Mouse (Mus musculus): Measurements from ENCODE around the gene Insyn1.

Insyn1 gene

GRCm38 (mm10) chr9:58487076-58487475, 1.3 kb upstream of the Insyn1 start:
- peak; percentile 78 for DNase-seq (ENCODE audit: low read depth, low spot score)

GRCm38 (mm10) chr9:58489133-58489864, 896 bp downstream of the Insyn1 start:
- DNase-seq (ENCODE audit: low read depth, low spot score) = no peak

DNA sequence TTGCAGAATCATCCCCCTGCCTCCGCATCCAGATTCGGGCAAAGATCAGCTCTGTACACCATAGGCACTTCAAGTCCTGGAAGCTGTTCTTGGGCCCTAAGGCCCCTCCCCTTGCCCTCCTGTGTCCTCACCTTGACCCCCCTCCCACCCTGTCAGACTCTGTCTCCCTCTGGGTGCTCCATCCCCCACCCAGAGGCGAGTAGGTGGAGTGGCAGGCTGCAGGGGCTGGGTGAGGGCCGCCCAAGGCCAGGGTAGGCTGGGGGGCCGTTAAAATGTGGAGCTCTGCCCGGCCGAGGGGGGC, 1.4 kb downstream of the Insyn1 start:
- peak; percentile 55 for DNase-seq (ENCODE audit: low read depth, low spot score)

DNA sequence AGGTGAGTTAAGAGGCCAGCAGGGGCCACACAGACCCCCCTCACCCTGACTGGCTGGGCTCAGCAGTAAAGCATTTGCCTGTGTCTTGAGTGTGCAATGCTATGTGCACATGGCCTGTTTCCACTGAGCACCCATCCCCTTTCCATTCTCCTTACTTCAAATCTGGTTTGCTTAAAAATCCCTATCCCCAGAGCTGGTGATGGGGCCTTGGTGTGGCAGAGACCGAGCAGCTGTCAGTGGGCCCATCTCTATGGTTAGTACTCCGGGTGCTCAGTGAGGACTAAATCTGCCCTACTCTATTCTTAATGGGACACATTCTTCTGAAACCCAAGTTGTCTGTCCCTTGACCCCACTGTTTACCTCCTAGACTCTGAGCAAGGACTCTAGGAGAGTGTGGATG, 2.0 kb downstream of the Insyn1 start:
- DNase-seq (ENCODE audit: low read depth, low spot score) = no peak

DNA sequence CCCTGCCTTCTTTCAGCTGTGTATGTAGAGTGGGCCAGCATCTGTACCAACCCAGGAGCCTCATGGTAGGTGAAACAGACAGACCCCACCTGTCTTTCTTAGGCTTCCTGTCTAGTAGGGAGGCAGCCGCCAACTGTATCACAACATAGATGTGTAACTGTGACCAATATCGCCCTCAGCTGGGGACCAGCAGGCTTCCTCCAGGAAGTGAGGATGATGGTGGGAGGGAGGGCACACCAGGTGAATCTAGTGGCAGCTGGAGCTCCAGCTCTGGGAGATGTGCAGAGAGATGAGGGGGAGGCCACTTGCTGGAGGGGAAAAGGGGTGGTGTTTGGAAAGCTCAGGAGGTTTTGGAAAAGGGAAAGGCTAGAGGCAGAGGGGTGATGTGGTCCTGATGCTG, 6.6 kb downstream of the Insyn1 start:
- DNase-seq (ENCODE audit: low read depth, low spot score) = peak; percentile 22

GRCm38 (mm10) chr9:58496470-58497182, 8.2 kb downstream of the Insyn1 start:
- peak; percentile 22 for DNase-seq (ENCODE audit: low read depth, low spot score)

GRCm38 (mm10) chr9:58497942-58498341, 9.5 kb downstream of the Insyn1 start:
- no peak for DNase-seq (ENCODE audit: low read depth, low spot score)

DNA sequence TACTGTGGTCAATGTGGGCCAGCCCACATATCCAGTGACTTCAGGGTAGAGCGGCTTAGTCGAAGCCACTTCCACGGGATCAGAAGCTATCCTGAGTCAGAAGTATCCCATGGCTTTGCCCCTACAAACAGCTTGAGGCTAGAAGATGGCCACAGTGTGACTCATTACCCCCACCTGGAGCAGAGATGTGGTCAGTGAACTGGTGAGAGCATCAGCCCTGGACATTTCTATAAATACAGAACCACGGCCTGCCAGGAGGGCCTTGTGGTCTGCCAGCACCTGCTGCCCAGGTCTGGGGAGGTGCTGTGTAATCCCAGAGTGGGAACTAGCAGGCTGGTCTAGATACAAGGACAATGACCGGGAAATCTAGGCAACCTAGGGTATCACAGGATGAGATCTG, 12.5 kb downstream of the Insyn1 start:
- DNase-seq (ENCODE audit: low read depth, low spot score) = no peak

DNA sequence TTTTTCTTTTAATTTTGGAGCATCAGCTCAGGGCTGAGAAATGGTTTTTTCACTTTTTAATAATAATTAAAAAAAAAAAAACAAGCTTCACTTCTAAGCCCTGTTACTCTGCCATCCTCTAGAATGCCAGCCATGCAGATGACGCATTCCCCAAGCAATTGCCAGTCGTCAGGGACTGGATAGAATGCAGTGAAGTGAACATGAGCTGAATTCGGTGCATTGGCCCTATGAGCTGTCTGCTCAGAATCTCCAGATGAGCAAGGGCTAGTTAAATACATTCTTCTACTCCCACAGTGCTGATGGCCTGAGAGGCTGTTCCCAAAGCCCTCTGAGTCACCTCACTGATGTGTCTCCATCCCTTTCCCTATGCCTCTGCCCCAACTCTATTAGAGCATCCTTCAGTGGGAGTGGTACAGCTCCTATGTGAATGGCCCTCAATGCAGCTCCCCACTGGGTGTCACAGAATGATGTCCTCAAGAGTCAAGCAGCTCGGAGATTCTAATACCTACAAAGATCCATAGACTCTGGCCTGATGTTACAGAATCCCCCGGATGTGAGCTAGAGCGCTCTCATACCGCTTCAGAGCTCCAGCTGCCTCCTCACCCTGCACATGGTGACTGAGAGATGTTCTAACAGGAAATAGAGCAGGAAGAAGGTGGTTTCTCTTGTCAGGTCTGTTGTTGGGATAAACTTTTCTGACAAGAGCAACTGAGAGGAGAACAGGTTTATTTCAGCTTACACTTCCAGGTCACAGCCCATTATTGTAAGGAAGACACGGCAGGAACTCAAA, 19.0 kb downstream of the Insyn1 start:
- no peak for DNase-seq (ENCODE audit: low read depth, low spot score)

- no peak for DNase-seq (ENCODE audit: low read depth, low spot score)
These were observed 22.0 kb downstream of the Insyn1 start for GRCm38 (mm10) chr9:58510452-58510851.

GRCm38 (mm10) chr9:58513749-58514148, 25.3 kb downstream of the Insyn1 start:
- no peak for DNase-seq (ENCODE audit: low read depth, low spot score)

DNA sequence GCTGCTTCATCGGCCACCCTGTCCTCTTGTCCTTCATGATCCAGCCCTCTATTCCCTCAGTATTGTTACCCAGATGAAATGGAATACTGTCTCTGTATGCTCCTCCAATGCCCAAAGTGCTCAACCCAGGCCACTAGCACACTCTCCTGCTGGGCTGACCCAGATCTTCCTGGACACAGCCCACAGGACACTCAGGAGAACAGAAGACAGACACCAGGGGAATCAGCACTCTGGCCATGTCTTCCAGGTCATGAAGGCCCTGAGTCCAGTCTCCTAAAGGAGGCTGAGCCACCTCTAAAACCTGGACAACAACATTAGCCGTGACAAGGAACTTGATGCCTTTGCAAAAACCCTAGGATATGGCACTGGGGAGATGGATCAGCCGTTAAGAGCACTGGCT, 28.1 kb downstream of the Insyn1 start:
- DNase-seq (ENCODE audit: low read depth, low spot score) = no peak

DNA sequence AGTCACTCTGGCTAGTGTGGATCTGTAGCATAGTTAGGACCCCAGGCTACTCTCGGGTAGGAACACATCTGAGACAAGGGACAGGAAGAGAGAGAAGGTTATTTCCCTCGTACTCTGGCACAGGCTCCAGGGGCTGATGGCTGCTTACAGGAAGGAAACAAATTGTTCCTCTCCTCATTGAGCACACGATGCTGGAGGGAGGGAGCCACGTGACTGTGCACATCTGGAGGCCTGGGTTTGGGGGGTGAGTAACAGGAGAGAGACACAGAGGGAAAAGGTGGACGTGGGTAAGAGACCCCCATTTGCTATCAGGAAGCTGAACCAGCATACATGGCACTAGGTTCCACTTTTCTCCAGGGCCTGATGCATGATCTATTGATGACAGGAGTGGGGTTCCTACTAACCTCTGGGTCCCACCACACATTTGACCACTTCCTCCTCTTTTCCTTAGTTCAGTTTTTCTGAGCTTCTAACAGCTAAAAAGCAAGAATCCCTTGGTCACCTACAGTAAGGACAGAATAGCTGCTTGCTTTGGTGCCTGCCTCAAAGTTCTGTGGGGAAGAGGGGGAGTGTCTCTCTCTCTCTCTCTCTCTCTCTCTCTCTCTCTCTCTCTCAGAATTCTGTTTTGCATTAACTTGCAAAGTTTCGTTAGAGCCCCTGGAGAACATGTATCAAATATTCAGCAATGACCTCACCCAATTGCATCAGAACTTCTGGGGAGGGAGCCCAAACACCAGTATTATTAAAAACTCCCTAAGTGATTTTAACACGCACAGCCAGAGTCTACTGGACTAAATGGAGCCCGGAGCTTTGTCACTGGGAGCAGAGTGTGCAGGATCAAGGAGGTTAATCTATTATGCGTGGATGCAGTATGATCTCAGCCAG, 29.7 kb downstream of the Insyn1 start:
- DNase-seq (ENCODE audit: low read depth, low spot score) = no peak

GRCm38 (mm10) chr9:58519953-58520352, 31.6 kb downstream of the Insyn1 start:
- DNase-seq (ENCODE audit: low read depth, low spot score) = no peak

DNA sequence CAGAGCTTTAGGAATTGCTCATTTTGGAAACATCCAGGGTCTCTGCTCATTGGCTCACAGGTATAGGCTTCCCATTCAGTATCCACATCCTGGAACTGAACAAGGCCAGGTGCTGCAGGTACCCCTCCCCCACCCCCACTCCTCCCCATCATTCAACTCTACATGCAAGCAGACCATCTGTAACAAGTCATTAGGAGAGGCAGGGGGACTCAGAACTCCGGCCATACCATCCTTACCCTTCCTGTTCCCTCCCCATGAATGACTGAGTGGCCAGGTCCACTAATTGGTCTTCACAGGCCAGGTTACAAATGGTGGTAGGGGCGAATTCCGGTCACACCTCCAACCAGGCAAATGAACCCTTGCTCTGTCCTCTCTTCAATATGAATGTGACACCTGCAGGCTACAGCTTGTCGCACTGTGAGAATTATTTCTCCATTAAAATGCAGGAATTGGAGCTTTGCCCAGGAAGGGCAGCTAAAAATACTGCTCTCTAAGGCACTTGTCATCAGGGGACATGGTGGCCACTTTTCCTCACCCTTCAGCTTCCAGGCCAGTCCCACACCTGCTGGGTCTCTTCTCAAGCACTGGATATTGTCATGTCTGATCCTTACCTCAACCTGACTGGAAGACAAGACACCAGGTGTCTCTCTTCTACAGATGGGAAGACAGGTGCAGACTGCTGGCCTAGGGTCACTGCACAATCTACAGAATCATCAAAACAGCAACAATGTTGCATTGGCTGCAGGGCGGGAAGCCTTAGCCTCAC, 32.6 kb downstream of the Insyn1 start:
- no peak for DNase-seq (ENCODE audit: low read depth, low spot score)

DNA sequence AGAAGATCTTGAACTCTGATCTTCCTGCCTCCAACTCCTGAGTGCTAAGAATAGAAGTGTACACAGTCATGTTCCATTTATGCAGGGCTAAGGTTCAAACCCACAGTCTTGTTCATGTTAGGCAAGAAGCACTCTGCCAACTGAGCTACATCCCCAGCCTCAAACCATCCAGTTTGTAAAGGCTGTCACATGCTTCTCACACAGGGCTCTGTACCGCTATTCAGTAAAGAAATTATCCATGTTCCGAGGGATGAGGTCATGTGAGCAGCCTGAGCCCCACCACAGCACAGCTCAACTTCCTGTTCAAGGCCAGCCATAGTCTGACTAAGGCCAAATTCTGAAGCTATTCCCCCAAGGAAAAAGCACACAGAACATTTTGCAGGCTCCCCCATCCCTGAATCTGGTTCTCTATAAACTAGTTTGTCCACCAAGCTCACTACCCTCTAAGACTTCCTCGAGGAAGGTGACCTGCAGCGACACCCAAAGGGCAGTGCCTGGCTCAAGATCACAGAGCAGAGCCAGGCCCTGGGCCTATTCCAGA, 33.5 kb downstream of the Insyn1 start:
- no peak for DNase-seq (ENCODE audit: low read depth, low spot score)

DNA sequence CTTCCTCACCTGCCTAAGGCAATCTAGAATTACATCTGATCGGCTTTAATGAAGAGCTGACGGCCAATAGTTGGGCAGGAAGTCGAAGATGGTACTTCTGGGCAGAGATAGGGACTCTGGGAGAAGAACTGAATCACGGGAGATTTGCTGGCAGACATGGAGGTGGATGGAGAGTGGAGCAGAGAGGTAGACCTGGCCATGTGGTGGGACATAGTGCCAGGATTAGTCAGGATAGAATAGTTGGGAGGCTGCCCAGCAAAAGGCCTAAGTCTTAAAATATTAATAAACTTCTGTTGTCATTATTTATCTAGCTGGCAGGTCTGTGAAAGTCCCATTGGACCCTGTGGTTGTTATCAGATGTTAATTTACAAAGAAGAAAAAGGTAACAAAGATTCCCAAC, 36.7 kb downstream of the Insyn1 start:
- DNase-seq (ENCODE audit: low read depth, low spot score) = no peak

DNA sequence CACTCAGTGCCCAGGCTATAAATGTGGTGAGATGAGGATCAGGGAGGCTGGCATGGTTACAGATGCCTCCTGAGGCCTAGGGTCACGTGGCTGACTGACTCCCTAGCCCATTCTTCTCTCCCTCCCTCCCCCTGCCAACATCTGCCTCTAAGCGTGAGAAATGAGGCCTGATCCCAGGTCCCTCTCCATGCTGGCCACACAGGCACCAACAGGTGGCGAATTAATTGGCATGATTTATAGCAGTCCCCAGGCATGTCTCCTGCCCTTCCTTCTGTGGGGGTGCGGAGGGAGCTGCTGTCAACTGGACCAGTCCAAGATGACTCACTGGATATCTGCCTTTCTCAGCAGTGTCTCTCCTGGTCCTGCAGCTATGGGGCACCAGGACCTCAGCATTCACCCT, 39.4 kb downstream of the Insyn1 start:
- DNase-seq (ENCODE audit: low read depth, low spot score) = no peak

DNA sequence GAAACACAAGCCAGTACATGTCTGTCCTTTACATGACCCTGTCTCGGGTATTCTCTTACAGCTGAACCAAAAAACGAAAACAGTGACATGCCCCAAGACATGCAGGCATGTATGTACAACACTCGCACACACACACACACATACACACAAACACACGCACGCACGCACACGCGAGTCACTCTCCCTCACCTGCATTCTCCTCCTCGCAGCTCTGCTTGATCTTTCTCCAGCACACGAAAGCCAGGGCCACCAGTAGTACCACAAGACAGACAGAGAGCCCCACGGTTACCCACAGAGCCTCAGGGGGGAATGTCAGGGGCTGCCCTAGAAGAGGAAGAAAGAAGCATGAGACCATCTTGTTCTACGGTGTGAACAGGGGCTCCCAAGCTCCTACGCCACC, 42.0 kb downstream of the Insyn1 start:
- DNase-seq (ENCODE audit: low read depth, low spot score) = no peak

DNA sequence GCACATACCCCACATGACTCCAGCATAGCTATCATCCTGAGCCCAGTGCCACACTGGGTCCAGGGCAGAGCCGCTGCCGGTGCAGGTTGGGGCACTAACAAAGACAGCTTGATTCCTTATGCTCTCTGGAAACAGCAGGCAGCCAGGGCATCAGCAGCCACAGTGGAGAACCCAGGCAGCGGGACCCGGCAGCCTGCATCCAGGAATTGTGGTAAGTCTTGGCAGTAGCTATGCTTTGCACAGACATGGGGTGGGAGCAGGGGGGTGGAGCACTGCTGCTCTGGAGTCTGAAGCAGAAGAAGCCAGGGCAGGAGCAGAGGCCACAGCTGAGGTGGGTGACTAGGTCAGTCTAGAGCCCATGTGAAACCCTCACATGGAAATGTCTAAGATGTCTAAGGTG, 43.8 kb downstream of the Insyn1 start:
- DNase-seq (ENCODE audit: low read depth, low spot score) = no peak

- DNase-seq (ENCODE audit: low read depth, low spot score) = no peak
These were observed 44.9 kb downstream of the Insyn1 start for GRCm38 (mm10) chr9:58533322-58533721.

Measured in ZHBTc4 (cell line).